Mouse (Mus musculus): ENCODE measurements around the gene Klhl1.

GRCm38 (mm10) chr14:96217805-96218441 lies 301.0 kb downstream of the Klhl1 start:
- no peak for TF ChIP-seq CTCF (IDR thresholded peaks at IDR 0.05; ENCODE audit: low read depth)
- no peak for TF ChIP-seq EP300 (IDR thresholded peaks at IDR 0.05; ENCODE audit: low read depth)
